Mouse (Mus musculus) kidney, postnatal 25 days (tissue): ENCODE measurements at regions not wholly inside any gene's neighbourhood (a gene's known extent, or its start where the extent isn't known, plus 50 kb on each side); places are given as distances from the start of the nearest gene placed in this dataset.

ENCODE experiments used
- DNase-seq, 2 experiments: peaks; one replicate each; pipeline ENCODE4 v3.0.0; 2021; ENCODE audit warnings: mixed read lengths in 2 of 2

GRCm38 (mm10) chr13:111979428-111980204 is 170.8 kb upstream of the Map3k1 start:
- no peak for DNase-seq

GRCm38 (mm10) chr13:111980205-111980595 is 171.4 kb upstream of the Map3k1 start:
- no peak for DNase-seq

- DNase-seq: no peak
Measured at GRCm38 (mm10) chr13:111981103-111981502, 172.3 kb upstream of the Map3k1 start.

GRCm38 (mm10) chr13:111982796-111983460 is 174.1 kb upstream of the Map3k1 start:
- no peak for DNase-seq

- no peak for DNase-seq
Measured at GRCm38 (mm10) chr13:111984081-111984574, 175.3 kb upstream of the Map3k1 start.

- DNase-seq: no peak
Measured at GRCm38 (mm10) chr13:111985406-111985805, 176.6 kb upstream of the Map3k1 start.

GRCm38 (mm10) chr13:111986681-111987080 is 177.9 kb upstream of the Map3k1 start:
- no peak for DNase-seq

GRCm38 (mm10) chr13:111987420-111987819 is 178.6 kb upstream of the Map3k1 start:
- DNase-seq: no peak

- DNase-seq: no peak
Measured at GRCm38 (mm10) chr13:111990913-111991534, 182.2 kb upstream of the Map3k1 start.

- DNase-seq: no peak
Measured at GRCm38 (mm10) chr13:111992075-111992847, 183.5 kb upstream of the Map3k1 start.

- no peak for DNase-seq
Measured at GRCm38 (mm10) chr13:111994862-111995490, 186.2 kb upstream of the Map3k1 start.

GRCm38 (mm10) chr13:111995716-111996115 is 186.9 kb upstream of the Map3k1 start:
- no peak for DNase-seq

- DNase-seq: peak; percentile 71 to 82
Measured at GRCm38 (mm10) chr13:111996910-111997309, 188.1 kb upstream of the Map3k1 start.

GRCm38 (mm10) chr13:111997980-111998945 is 189.5 kb upstream of the Map3k1 start:
- no peak for DNase-seq

- no peak for DNase-seq
Measured at GRCm38 (mm10) chr13:111999647-112000292, 191.0 kb upstream of the Map3k1 start.

- DNase-seq: no peak
Measured at GRCm38 (mm10) chr13:112000293-112000665, 191.5 kb upstream of the Map3k1 start.

GRCm38 (mm10) chr13:112000696-112001095 is 191.9 kb upstream of the Map3k1 start:
- DNase-seq: no peak

- DNase-seq: peak in 1 of 2 experiments; percentile 59
Measured at GRCm38 (mm10) chr13:112001155-112002025, 192.6 kb upstream of the Map3k1 start.

GRCm38 (mm10) chr13:112002661-112003347 is 194.0 kb upstream of the Map3k1 start:
- DNase-seq: peak in 1 of 2 experiments; percentile 57
